Mouse (Mus musculus) limb, embryonic 14.5 days (tissue): ENCODE data around the gene Aoc1. TPM values are rescaled to one million over a fixed set of nuclear protein-coding genes. Genes with fewer than 3 reads are reported as not detected.

Experiments
- ATAC-seq: fragments of 200-750 bp; cut with Nextera tagmentation; 2 replicates; pipeline ENCODE4 v1.8.0; 2017; ENCODE audit warnings: low read depth, moderate number of reproducible peaks, moderate TSS enrichment; ENCODE audit not compliant: low FRiP score
- DNase-seq: peaks from one replicate; pipeline ENCODE4 v3.0.0-alpha.2; 2015; ENCODE audit warnings: low spot score
- H3K27ac ChIP-seq: fragments of 300-500 bp; sonication (generic); replicated peaks from 2 replicates; pipeline ENCODE4 v1.5.1; 2014; ENCODE audit warnings: low read depth, mild to moderate bottlenecking, low read length, moderate library complexity, mixed read lengths
- H3K27me3 ChIP-seq: fragments of 300-500 bp; sonication (generic); 2 replicates; pipeline ENCODE4 v1.6.1; 2014; ENCODE audit warnings: low read length, mixed read lengths; ENCODE audit not compliant: control insufficient read depth, insufficient read depth
- H3K36me3 ChIP-seq: fragments of 300-500 bp; sonication (generic); 2 replicates; pipeline ENCODE4 v1.6.1; 2014; ENCODE audit warnings: mild to moderate bottlenecking, low read length, moderate library complexity, mixed read lengths; ENCODE audit not compliant: control insufficient read depth, insufficient read depth
- H3K4me1 ChIP-seq: fragments of 300-500 bp; sonication (generic); 2 replicates; pipeline ENCODE4 v1.6.1; 2014; ENCODE audit warnings: antibody characterized with exemption, low read length, mixed read lengths; ENCODE audit not compliant: control insufficient read depth, insufficient read depth
- H3K4me2 ChIP-seq: fragments of 300-500 bp; sonication (generic); replicated peaks from 2 replicates; pipeline ENCODE4 v1.6.1; 2014; ENCODE audit warnings: low read depth, mild to moderate bottlenecking, low read length, moderate library complexity; ENCODE audit not compliant: severe bottlenecking
- H3K4me3 ChIP-seq: fragments of 300-500 bp; sonication (generic); replicated peaks from 2 replicates; pipeline ENCODE4 v1.5.1; 2014; ENCODE audit warnings: low read length
- H3K9ac ChIP-seq: fragments of 300-500 bp; sonication (generic); 2 replicates; pipeline ENCODE4 v1.6.1; 2014; ENCODE audit warnings: mild to moderate bottlenecking, low read depth, low read length, moderate library complexity; ENCODE audit not compliant: severe bottlenecking
- H3K9me3 ChIP-seq: fragments of 300-500 bp; sonication (generic); 2 replicates; pipeline ENCODE4 v1.6.1; 2016; ENCODE audit warnings: low read length; ENCODE audit not compliant: control insufficient read depth
- POLR2A ChIP-seq: fragments of 200-500 bp; IDR thresholded peaks from 2 replicates; pipeline ENCODE4 v1.8.0; 2012; ENCODE audit warnings: inconsistent platforms, mild to moderate bottlenecking, moderate library complexity, borderline replicate concordance; ENCODE audit not compliant: insufficient read depth, insufficient read length; ENCODE audit errors: extremely low read depth
- WGBS: fragments of 180-500 bp; shearing (Covaris S2); extraction: QIAGEN DNeasy Blood & Tissue Kit; methylation state at CpG from one replicate; pipeline ENCODE4 v1.1.7; 2014; 5-methylcytosine and 5-hydroxymethylcytosine counted together
- polyA plus RNA-seq, 2 experiments: library from polyadenylated mRNA; depleted of rRNA in 1 of 2; stranded (reverse) in 1 of 2; unstranded in 1 of 2; fragments of >200 nt; fragmentation: Nextera tagmentation in 1 of 2; extraction: Ambion mirVana in 1 of 2; gene quantifications; 2 replicates each; pipeline versions ENCODE4 v1.2.1 to v1.2.3; 2012 to 2014

The Aoc1 gene
- polyA plus RNA-seq, 2 experiments: 0.34 TPM; not detected in 1

DNA sequence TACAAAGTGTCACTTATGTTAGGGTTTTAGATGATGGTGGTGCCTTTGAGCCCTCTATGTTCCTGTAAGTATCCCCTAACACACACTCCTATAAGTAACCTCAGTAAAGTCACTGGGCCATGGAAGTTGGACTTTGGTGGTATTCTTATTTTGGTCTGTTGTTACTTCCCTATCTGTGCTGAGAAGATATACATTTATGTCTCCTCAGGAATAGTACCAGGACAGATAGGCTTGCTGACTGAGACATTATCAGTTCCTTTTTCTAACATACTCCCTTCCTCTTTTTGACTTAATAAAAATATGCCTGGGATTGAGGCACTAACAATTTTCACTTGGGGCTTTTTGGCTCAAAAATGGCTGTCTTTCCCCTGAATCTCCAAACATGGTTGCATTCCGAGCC, 40.3 kb upstream of the Aoc1 start:
- Histone ChIP-seq H3K4me2 (no peak overlapping the region), H3K27ac (no peak overlapping the region), H3K4me1 (no peaks in the 10 kb centered on the region), H3K27me3 (no peaks in the 10 kb centered on the region), H3K4me3 (no peak overlapping the region), H3K36me3 (peaks cover 52% of the 10 kb centered on the region), H3K9ac (no peak overlapping the region), H3K9me3 (no peaks in the 10 kb centered on the region)
- ATAC-seq (no peak), DNase-seq (no peak)
- WGBS: 100% methylated on average over 1 of the region's 1 CpGs
- TF ChIP-seq POLR2A: no peak

- WGBS: 96% methylated on average over 4 of the region's 4 CpGs
- H3K27me3 ChIP-seq: no peaks in the 10 kb centered on the region
- peaks cover 63% of the 10 kb centered on the region for H3K36me3 ChIP-seq
- no peak overlapping the region for H3K4me3 ChIP-seq
- no peak for DNase-seq
- no peak for ATAC-seq
- no peak for TF ChIP-seq POLR2A
- no peak overlapping the region for H3K9ac ChIP-seq
- H3K4me1 ChIP-seq: peaks cover 4% of the 10 kb centered on the region; the same call in 1 of the 2 replicates
- H3K4me2 ChIP-seq: no peak overlapping the region
- H3K27ac ChIP-seq: no peak overlapping the region
- H3K9me3 ChIP-seq: no peaks in the 10 kb centered on the region
These were observed 39.2 kb upstream of the Aoc1 start for GRCm38 (mm10) chr6:48833515-48833914.

DNA sequence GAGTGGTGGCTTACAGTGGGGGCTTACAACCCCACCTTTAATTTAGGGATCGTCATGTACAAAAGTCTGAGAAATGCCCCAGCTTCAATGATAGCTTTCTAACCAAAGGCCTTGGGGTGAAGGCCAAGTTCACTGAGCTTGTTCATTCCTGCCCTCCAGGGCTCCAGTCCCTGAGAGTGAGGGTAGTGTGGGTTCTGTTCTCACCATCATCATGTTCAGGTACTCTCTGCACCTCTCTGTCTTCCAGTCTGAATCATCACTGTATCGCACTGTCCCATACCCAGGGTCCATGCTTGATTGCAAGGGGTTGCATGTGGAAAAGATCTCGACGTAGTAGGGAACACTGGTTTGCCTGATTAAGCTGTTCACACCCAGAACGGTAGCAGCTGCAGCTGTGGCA, 37.5 kb upstream of the Aoc1 start:
- WGBS: 89% methylated on average over 5 of the region's 5 CpGs
- H3K9me3 ChIP-seq: no peaks in the 10 kb centered on the region
- no peak overlapping the region for H3K27ac ChIP-seq
- no peak for TF ChIP-seq POLR2A
- H3K4me2 ChIP-seq: no peak overlapping the region
- no peaks in the 10 kb centered on the region for H3K27me3 ChIP-seq
- no peak overlapping the region for H3K9ac ChIP-seq
- H3K36me3 ChIP-seq: peaks cover 63% of the 10 kb centered on the region
- peaks cover 17% of the 10 kb centered on the region for H3K4me1 ChIP-seq
- no peak for DNase-seq
- ATAC-seq: no peak
- no peak overlapping the region for H3K4me3 ChIP-seq

DNA sequence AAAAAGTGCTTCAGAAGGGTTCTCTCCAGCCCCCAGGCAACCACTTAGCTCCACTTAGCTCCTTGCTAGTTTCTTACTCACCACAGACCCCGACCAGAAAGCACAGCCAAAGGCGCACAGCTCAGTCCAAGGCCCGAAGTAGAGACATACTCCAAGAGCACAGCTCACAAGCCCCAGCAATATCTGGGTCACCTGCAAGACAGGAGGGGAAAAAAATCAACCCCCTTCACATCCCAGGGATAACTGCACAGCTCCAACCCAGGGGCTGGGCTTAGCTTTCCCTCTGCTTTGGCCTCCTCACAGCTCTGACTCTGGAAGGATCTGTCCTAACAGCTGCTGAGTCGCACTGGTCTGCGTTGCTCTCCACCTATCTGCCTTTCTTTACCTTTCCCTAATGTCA, 36.5 kb upstream of the Aoc1 start:
- Histone ChIP-seq H3K27ac (no peak overlapping the region), H3K9me3 (no peaks in the 10 kb centered on the region), H3K36me3 (peaks cover 63% of the 10 kb centered on the region), H3K4me2 (no peak overlapping the region), H3K4me1 (peaks cover 22% of the 10 kb centered on the region), H3K27me3 (no peaks in the 10 kb centered on the region), H3K9ac (no peak overlapping the region), H3K4me3 (no peak overlapping the region)
- 84% methylated on average over 5 of the region's 5 CpGs for WGBS
- TF ChIP-seq POLR2A: no peak
- DNase-seq (no peak), ATAC-seq (no peak)

DNA sequence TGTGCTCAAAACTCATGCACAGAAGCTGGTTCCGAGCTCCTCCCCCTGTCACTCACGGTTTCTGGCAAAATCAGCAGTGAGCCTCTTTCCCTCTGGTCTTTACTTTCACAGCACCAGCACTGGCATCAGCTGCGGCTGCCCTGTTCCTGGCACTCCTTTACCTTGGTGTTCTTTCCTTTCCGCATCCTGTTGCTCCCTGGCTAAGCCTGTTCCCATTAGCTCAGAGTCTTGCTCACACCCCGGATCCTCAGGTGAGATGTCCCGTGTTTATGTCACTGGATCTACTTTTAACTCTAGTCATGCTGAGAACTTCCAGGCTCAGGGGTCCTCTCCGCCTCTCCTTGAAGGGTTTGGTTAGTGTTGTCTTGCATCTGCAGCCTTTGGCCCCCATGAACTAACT, 35.2 kb upstream of the Aoc1 start:
- ATAC-seq (no peak), DNase-seq (no peak)
- H3K9ac ChIP-seq: no peak overlapping the region
- H3K27me3 ChIP-seq: no peaks in the 10 kb centered on the region
- H3K27ac ChIP-seq: no peak overlapping the region
- 84% methylated on average over 7 of the region's 7 CpGs for WGBS
- H3K9me3 ChIP-seq: no peaks in the 10 kb centered on the region
- TF ChIP-seq POLR2A: no peak
- peaks cover 33% of the 10 kb centered on the region for H3K4me1 ChIP-seq
- peaks cover 60% of the 10 kb centered on the region for H3K36me3 ChIP-seq
- H3K4me3 ChIP-seq: no peak overlapping the region
- no peak overlapping the region for H3K4me2 ChIP-seq

DNA sequence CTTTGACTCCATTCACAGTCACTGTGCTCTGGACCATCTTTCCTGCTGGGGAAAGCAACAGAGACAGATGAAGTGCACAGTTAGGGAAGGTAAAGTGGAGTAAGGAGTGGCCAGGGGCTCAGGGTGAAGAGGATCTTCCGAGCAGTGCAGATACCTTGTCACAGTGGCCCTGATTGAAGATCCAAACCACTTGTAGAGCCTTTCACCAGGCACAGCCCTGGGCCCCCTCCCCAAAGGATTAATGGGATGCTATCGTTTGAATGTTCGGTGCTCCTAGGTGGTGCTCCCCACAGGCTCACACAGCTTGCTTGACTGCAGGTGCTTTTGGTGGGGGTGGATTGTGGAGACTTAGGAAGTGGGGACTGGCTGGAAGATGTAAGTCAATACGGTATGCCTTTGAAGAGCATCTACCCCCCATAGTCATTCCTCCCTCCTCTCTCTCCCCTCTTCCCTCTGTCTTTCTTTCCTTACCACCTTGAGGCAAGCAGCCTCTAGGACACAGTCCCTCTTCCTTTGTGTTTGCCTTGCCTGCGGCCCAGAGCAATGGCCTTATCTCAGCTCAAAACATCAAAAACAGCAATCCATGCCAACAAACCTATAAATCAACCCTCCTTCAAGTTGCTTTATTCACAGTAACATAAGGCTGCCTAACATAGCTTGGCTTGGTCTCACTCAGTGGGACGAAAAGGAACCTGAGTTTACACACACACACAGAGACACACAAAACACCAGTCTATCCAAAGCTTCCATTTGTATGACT, 34.2 kb upstream of the Aoc1 start:
- ATAC-seq (no peak), DNase-seq (no peak)
- Histone ChIP-seq H3K27ac (no peak overlapping the region), H3K4me3 (0 out of 2 replicates have a peak overlapping the region, but pooled peaks have one; percentile 50), H3K36me3 (peaks cover 51% of the 10 kb centered on the region), H3K4me2 (peak overlapping the region; percentile 85), H3K4me1 (peaks cover 34% of the 10 kb centered on the region), H3K9me3 (no peaks in the 10 kb centered on the region), H3K27me3 (no peaks in the 10 kb centered on the region), H3K9ac (no peak overlapping the region)
- no peak for TF ChIP-seq POLR2A
- 76% methylated on average over 6 of the region's 6 CpGs for WGBS
